Mouse (Mus musculus): ENCODE measurements around the gene Add2.

DNA sequence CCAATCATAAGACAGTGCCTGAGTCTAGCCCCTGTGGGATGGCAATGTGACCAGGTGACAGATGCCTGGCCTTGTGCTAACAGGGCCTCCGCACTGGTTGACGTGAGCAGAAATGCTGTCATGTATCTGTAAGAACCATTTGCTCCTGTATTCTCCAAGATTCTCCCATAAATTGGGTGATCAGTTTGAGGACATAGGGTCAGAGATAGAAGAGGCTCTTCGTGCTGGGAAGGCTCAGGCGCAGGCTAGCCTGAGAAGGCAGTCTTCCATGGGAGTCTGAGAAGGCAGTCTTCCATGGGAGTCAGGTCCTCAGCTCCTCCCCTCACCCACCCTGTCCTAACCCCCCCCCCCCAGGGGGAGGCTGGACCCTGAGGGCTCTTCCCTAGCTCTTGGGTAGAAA is 94.6 kb downstream of the Add2 start:
- TF ChIP-seq POLR2A (IDR thresholded peaks at IDR 0.05; ENCODE audit: low read depth, low read length), result no peak
- no peak for TF ChIP-seq CTCF (IDR thresholded peaks at IDR 0.05; ENCODE audit: borderline replicate concordance, insufficient read depth, low read length)

All from embryonic fibroblast, embryonic 13.5 days (primary cell).